Mouse (Mus musculus) kidney, postnatal 25 days (tissue): ENCODE measurements around the gene Lpin3.

Source experiments
- DNase-seq, 2 experiments: peaks; one replicate each; pipeline ENCODE4 v3.0.0; 2021; ENCODE audit warnings: mixed read lengths in 2 of 2

Lpin3 gene

GRCm38 (mm10) chr2:160887284-160887683 is 6.8 kb downstream of the Lpin3 start:
- peak; percentile 88 to 92 for DNase-seq

GRCm38 (mm10) chr2:160887859-160888258 is 7.4 kb downstream of the Lpin3 start:
- DNase-seq: peak; percentile 86 to 95

DNA sequence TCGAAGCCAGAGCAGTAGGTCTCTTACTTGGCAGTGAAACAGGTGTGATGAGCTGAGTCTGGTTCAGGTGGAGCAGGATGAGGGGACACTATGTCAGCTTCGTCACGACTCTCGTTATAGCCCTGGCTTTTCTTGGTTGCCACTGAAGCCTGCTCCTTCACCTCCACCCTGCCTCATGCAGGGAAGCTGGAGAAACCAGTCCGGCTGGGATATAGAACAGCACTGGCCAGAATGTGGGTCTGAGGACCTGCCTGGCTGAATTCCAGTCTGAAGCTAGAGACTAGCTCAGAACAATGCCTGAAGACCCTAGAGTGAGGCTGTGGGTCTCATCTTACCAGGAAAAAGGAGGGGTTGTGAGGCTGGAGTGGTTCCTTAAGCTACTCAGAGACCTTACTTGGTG is 10.6 kb downstream of the Lpin3 start:
- DNase-seq: no peak

DNA sequence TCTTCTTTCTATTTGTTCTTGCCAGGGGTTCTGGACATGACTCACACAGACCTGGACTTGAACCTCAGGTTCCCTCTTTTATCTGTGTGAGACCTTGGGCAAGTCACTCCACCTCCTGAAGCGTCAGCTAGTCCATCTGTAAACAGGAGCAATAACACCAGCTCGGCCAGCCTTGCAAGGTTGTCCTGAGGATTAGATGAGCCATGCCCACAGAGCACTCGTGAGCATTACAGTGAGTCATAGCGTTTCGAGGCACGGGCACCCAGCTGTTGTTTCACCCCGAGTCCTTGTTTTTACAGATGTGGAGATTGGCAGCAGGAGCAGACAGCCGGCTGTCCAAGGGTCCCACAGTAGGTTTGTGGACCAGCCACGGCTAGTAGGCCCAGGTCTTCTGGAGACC is 11.2 kb downstream of the Lpin3 start:
- no peak for DNase-seq

- no peak for DNase-seq
These were observed 21.4 kb downstream of the Lpin3 start for GRCm38 (mm10) chr2:160901656-160902412.

- DNase-seq: no peak
These were observed 24.8 kb downstream of the Lpin3 start for GRCm38 (mm10) chr2:160905301-160905700.

- no peak for DNase-seq
These were observed 25.6 kb downstream of the Lpin3 start for GRCm38 (mm10) chr2:160906101-160906500.

DNA sequence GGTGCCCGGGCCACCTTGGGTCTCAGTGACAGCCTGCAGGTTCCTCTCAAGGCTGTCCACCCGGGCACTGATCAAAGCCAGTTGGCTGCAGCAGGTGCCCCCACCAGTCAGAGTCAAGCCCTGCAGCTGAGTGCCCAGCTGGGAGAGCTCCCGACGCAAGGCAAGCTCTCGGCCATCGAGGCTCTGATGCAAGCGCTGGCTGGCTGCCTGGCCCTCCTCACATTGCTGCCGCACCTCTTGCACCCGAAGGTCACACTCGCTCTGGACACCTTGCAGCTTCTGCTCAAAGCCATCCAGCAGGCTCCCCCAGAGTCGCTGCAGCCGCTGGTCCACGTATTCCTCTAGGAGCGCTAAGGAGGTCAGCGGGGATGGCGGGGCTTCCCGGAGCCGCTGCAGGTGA is 28.1 kb downstream of the Lpin3 start:
- DNase-seq: no peak

DNA sequence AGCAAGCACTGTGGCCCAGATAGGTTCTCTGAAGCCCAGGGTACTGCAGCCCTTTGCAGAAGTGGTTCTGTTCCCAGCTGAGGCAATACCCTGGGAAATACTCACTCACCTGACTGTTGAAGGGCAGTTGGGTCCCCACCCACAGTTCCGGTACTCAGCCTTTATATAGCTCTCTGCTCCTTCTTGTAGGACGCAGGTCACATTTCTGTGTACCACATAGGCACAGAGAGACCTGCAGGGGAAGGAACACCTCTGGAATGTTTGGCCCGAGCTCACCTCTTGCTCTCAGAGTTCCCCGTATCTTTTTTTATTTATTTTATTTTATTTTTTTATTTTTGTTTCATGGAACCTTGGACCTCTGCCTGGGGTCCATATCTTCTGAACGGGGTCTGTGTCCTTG is 30.2 kb downstream of the Lpin3 start:
- no peak for DNase-seq

DNA sequence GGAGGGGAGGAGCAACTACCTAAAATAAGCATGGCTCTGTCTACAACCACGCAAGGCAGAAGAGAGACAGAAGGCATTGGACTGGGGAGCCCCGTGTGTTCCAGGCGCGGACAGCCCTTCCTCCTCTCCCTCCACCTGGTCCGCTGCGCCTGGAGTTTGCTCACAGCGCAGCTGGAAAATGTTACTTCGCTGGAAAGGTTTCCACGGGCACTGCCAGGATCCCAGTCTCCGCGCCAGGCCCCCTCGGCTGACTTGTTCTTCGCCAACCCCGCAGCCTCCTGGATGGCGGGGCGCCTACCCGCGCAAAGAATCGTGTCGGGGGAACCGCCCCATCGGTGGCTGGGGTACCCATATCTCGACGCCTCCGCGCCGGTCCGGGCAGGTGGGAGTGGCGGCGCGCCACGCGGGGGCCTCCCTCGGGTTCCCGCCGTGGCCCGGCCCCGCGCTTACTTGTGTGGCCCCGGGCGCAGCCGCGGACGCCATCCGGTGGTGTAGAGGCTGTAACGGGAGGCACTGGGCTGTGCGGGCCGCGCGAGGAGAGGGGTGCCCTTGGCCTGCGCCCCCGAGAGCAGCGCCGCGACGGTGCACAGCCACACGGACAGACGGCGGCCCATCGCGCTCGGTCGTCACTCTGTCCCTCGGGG is 31.2 kb downstream of the Lpin3 start:
- DNase-seq: no peak

DNA sequence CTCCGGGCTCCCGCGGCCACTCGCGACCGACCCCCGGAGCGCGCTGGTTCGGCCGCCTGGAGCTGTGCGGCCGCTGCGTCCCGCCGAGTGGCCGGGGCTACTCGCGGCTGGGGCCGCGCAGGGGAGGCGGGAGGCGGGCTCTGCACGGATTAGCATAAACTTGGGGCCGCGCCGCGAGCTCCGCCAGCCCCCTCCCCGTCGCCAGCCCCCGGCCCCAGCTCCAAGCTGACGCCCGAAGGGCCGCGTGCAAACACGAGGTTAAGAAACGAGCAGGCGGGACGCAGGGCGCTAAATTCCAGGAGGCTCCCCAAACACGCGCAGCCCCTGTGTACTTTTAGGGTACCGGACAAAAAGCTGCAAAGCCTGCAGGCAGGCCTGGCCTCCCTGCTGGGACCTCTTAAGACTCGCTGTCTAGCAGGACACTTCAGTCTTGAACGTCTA is 31.8 kb downstream of the Lpin3 start, which contains the start of gene Emilin3:
TSS of gene Emilin3 (minus strand) at position 98 of the 441 bp plus-strand sequence.
- no peak for DNase-seq

DNA sequence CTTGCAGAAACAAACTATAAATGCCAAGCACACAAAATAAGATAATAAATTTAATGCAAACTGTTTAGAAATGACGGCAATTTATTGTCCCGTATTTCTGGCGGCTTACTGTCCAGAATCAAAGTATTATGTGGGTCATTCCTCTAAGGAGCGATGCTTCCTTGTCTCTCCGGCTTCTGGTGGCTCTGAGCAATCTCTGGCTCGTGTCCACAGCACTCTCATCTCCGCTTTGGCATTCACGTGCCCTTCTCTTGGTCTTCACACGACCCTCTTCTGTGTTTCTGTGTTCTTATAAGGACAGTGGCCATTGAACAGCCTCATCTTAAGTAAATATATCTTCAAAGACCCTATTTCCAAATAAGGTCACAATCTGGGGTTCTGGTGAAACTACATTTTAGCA is 34.2 kb downstream of the Lpin3 start:
- no peak for DNase-seq

GRCm38 (mm10) chr2:160915821-160916610 is 35.5 kb downstream of the Lpin3 start:
- no peak for DNase-seq

DNA sequence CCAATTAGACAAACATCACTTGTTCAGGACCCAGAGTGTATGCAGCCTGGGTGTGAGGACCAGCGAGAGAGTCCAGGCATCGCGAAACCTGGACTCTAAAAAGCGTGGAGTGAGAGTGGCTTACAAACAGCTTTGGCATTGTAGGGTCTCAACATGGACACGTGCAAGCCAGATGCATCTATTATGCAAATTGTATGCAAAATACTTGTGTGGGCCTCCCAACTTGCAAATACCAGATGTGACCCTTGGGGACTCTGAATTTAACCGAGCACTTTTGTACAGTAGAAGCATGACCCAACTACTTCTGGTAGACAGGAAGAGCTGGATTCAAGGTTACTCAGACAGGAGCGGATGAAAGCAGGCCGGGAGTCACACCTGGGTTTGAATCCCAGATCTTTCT is 36.2 kb downstream of the Lpin3 start:
- no peak for DNase-seq

GRCm38 (mm10) chr2:160917313-160917712 is 36.8 kb downstream of the Lpin3 start:
- no peak for DNase-seq

GRCm38 (mm10) chr2:160918154-160918929 is 37.9 kb downstream of the Lpin3 start:
- no peak for DNase-seq

- no peak for DNase-seq
These were observed 38.4 kb downstream of the Lpin3 start for GRCm38 (mm10) chr2:160918930-160919215.

GRCm38 (mm10) chr2:160921285-160921684 is 40.8 kb downstream of the Lpin3 start:
- no peak for DNase-seq

DNA sequence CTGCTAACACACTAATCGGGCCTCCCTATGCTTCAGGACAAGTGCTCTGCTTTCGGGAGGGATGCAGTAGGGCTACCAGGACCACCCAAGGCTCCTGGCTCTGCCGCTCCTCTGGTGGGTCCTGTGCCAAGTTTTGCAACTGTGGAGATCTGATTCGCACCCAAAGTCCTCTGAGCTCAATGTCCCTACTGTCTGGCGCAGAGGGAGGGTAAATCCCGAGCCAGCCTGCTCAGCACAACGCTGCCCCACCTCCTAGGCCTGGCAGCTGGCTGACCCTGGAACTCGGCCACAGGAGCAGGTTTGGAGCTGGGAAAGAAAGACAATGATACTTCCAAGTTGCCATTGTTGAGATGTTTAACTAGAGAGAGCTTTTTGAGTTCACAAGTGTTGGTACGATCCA is 44.7 kb downstream of the Lpin3 start:
- DNase-seq: no peak

DNA sequence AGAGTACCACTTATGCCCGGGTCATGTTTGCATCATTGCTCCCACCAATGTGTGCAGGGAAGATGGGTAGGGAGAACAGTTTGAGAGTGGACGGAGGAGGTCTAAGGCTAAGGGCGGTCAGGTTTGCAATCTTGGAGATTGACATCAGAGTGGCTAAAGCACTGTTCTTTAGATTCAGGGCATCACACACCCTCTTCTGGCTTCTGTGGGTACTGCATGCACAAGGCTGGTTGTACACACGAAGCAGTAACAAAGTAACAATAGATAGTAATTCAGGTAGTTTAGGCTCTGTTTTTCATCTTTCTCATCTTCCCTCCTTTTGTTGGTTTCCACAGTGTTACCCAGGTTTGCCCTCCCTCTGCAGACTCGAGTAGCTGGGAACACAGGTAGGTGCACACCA is 50.9 kb downstream of the Lpin3 start:
- DNase-seq: no peak

DNA sequence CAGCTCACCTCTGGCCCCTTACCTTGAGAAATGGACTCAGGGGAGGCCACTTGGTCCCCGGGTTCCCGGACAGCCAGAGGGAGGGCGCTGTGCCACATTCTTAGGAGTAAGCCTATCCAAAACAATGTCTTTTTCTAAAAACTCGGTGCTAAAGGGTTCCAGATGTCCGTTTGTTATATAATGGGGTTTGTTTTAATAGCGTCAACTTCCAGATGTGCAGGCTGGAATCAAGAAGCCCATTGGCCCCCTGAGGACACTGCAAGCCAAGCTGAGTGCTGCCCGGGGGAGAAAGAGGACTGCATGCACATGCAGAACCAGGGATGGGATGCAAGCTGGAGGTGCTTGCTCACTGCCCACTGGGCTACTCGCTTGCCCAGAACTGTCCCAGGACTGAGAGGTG is 51.9 kb downstream of the Lpin3 start:
- no peak for DNase-seq

- DNase-seq: no peak
These were observed 52.5 kb downstream of the Lpin3 start for GRCm38 (mm10) chr2:160932981-160933380.

- DNase-seq: no peak
These were observed 53.4 kb downstream of the Lpin3 start for GRCm38 (mm10) chr2:160933890-160934289.
